Mouse (Mus musculus): ENCODE measurements around the gene Cdk18.

The Cdk18 gene

GRCm38 (mm10) chr1:132116606-132117005 lies 22.9 kb downstream of the Cdk18 start:
- no peak for DNase-seq (ENCODE audit: extremely low spot score, low read depth, low spot score)

GRCm38 (mm10) chr1:132113098-132113497 lies 26.4 kb downstream of the Cdk18 start:
- DNase-seq (ENCODE audit: extremely low spot score, low read depth, low spot score) = no peak

GRCm38 (mm10) chr1:132112426-132112825 lies 27.1 kb downstream of the Cdk18 start:
- DNase-seq (ENCODE audit: extremely low spot score, low read depth, low spot score) = no peak

GRCm38 (mm10) chr1:132111411-132111810 lies 28.1 kb downstream of the Cdk18 start:
- no peak for DNase-seq (ENCODE audit: extremely low spot score, low read depth, low spot score)

- DNase-seq (ENCODE audit: extremely low spot score, low read depth, low spot score) = no peak
Measured at GRCm38 (mm10) chr1:132109368-132109767, 30.1 kb downstream of the Cdk18 start.

GRCm38 (mm10) chr1:132104353-132104752 lies 35.1 kb downstream of the Cdk18 start:
- no peak for DNase-seq (ENCODE audit: extremely low spot score, low read depth, low spot score)

- DNase-seq (ENCODE audit: extremely low spot score, low read depth, low spot score) = no peak
Measured at GRCm38 (mm10) chr1:132101953-132102697, 37.4 kb downstream of the Cdk18 start.

- DNase-seq (ENCODE audit: extremely low spot score, low read depth, low spot score) = no peak
Measured at GRCm38 (mm10) chr1:132099775-132100174, 39.7 kb downstream of the Cdk18 start.

GRCm38 (mm10) chr1:132099016-132099415 lies 40.5 kb downstream of the Cdk18 start:
- no peak for DNase-seq (ENCODE audit: extremely low spot score, low read depth, low spot score)

- no peak for DNase-seq (ENCODE audit: extremely low spot score, low read depth, low spot score)
Measured at GRCm38 (mm10) chr1:132098076-132098475, 41.4 kb downstream of the Cdk18 start.

GRCm38 (mm10) chr1:132095356-132096004 lies 44.0 kb downstream of the Cdk18 start:
- DNase-seq (ENCODE audit: extremely low spot score, low read depth, low spot score) = no peak

- no peak for DNase-seq (ENCODE audit: extremely low spot score, low read depth, low spot score)
Measured at GRCm38 (mm10) chr1:132093269-132093668, 46.2 kb downstream of the Cdk18 start.

GRCm38 (mm10) chr1:132090266-132090665 lies 49.2 kb downstream of the Cdk18 start:
- DNase-seq (ENCODE audit: extremely low spot score, low read depth, low spot score) = no peak

GRCm38 (mm10) chr1:132089767-132090166 lies 49.7 kb downstream of the Cdk18 start:
- no peak for DNase-seq (ENCODE audit: extremely low spot score, low read depth, low spot score)

GRCm38 (mm10) chr1:132088181-132088671 lies 51.3 kb downstream of the Cdk18 start:
- DNase-seq (ENCODE audit: extremely low spot score, low read depth, low spot score) = no peak

- no peak for DNase-seq (ENCODE audit: extremely low spot score, low read depth, low spot score)
Measured at GRCm38 (mm10) chr1:132085181-132086049, 54.1 kb downstream of the Cdk18 start.

GRCm38 (mm10) chr1:132078413-132078812 lies 61.1 kb downstream of the Cdk18 start:
- no peak for DNase-seq (ENCODE audit: extremely low spot score, low read depth, low spot score)

GRCm38 (mm10) chr1:132075576-132075975 lies 63.9 kb downstream of the Cdk18 start:
- DNase-seq (ENCODE audit: extremely low spot score, low read depth, low spot score) = no peak

GRCm38 (mm10) chr1:132070659-132071058 lies 68.8 kb downstream of the Cdk18 start:
- no peak for DNase-seq (ENCODE audit: extremely low spot score, low read depth, low spot score)

GRCm38 (mm10) chr1:132069436-132069835 lies 70.0 kb downstream of the Cdk18 start:
- DNase-seq (ENCODE audit: extremely low spot score, low read depth, low spot score) = no peak

Measured in hindlimb bud, embryonic 11.5 days (tissue).